Mouse (Mus musculus): ENCODE results near the gene Irx5. TPM values are rescaled to one million over a fixed set of nuclear protein-coding genes. Genes with fewer than 3 reads are reported as not detected.

Irx5 gene
- polyA plus RNA-seq, 1 experiment from 2014 or later: 4.0 TPM

DNA sequence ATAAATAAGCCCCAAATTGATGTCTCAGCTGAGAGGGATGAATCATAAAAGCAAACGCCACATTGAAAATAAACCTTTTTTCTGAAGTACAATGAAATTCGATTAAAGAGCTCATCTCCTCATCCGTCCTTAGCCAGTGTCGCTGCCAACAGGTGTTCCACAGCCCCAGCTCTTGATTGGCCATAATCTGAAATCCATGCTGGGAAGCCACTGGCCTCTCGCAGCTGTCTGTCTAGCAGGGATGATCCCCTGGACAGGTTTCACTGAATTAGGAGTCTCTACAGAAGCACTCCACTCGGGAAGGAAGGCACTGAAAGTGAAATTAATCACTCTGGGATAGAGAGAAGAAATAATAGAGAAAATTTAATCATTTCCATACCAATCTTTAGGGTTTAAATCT lies 21.4 kb upstream of the Irx5 start:
- Histone ChIP-seq H3K9me3 (ENCODE audit: control insufficient read depth, low read depth, low read length) (no peaks in the 10 kb centered on the region), H3K27ac (ENCODE audit: low read length) (no peak overlapping the region), H3K4me1 (ENCODE audit: control insufficient read depth, insufficient read depth, low read length) (no peaks in the 10 kb centered on the region), H3K4me3 (ENCODE audit: low read depth, low read length) (no peak overlapping the region), H3K9ac (replicated peaks; ENCODE audit: low read depth, low read length) (no peak overlapping the region), H3K36me3 (ENCODE audit: control insufficient read depth, insufficient read depth, low read length) (no peaks in the 10 kb centered on the region), H3K4me2 (replicated peaks; ENCODE audit: low read depth, low read length) (no peak overlapping the region), H3K27me3 (ENCODE audit: control insufficient read depth, insufficient read depth, low read length) (no peaks in the 10 kb centered on the region)
- no peak for ATAC-seq (ENCODE audit: insufficient number of reproducible peaks, insufficient read depth, low FRiP score, low read depth)
- 65% methylated on average over 6 of the region's 6 CpGs for whole genome bisulfite sequencing

- Histone ChIP-seq H3K36me3 (ENCODE audit: control insufficient read depth, insufficient read depth, low read length) (no peaks in the 10 kb centered on the region), H3K4me1 (ENCODE audit: control insufficient read depth, insufficient read depth, low read length) (no peaks in the 10 kb centered on the region), H3K4me2 (replicated peaks; ENCODE audit: low read depth, low read length) (no peak overlapping the region), H3K9me3 (ENCODE audit: control insufficient read depth, low read depth, low read length) (no peaks in the 10 kb centered on the region), H3K4me3 (ENCODE audit: low read depth, low read length) (no peak overlapping the region), H3K27ac (ENCODE audit: low read length) (no peak overlapping the region), H3K9ac (replicated peaks; ENCODE audit: low read depth, low read length) (no peak overlapping the region), H3K27me3 (ENCODE audit: control insufficient read depth, insufficient read depth, low read length) (no peaks in the 10 kb centered on the region)
- no peak for ATAC-seq (ENCODE audit: insufficient number of reproducible peaks, insufficient read depth, low FRiP score, low read depth)
- WGBS: 83% methylated on average over 4 of the region's 4 CpGs
These were observed 13.9 kb upstream of the Irx5 start for GRCm38 (mm10) chr8:92343544-92343943.

DNA sequence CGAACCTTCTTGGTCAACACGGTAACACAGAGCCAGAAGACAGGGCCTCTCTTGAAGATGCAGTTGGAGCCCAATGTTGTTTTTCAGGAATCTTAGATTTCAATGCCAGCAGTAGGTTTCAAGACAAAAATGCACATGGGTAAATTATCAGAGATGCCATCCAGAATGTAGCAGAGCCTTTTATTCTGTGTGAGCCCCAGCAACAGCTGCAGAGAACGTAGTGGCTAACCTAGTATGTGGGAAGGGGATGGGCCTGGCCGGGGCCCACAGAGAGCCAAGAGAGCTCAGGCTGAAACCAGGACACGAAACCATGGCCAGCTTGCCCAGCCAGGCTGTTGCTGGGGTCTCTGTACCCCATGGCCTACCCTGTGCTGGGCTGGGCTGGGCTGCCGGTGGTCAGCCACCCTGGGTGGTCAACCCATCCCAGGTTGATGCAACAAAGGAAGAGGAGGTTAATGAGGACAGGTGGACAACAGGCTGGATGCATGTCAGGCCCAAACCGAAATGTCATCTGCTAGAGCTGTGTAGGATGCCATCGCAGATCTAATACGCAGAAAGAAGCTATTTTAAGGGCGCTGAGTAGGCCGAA lies 7.4 kb upstream of the Irx5 start:
- no peaks in the 10 kb centered on the region for H3K36me3 ChIP-seq (ENCODE audit: control insufficient read depth, insufficient read depth, low read length)
- no peaks in the 10 kb centered on the region for H3K9me3 ChIP-seq (ENCODE audit: control insufficient read depth, low read depth, low read length)
- H3K27ac ChIP-seq (ENCODE audit: low read length): no peak overlapping the region
- no peak overlapping the region for H3K4me3 ChIP-seq (ENCODE audit: low read depth, low read length)
- ATAC-seq (ENCODE audit: insufficient number of reproducible peaks, insufficient read depth, low FRiP score, low read depth): no peak
- H3K9ac ChIP-seq (replicated peaks; ENCODE audit: low read depth, low read length): no peak overlapping the region
- 77% methylated on average over 11 of the region's 11 CpGs for WGBS
- H3K4me1 ChIP-seq (ENCODE audit: control insufficient read depth, insufficient read depth, low read length): no peaks in the 10 kb centered on the region
- H3K4me2 ChIP-seq (replicated peaks; ENCODE audit: low read depth, low read length): no peak overlapping the region
- peaks cover 19% of the 10 kb centered on the region; the same call in 1 of the 2 replicates for H3K27me3 ChIP-seq (ENCODE audit: control insufficient read depth, insufficient read depth, low read length)

GRCm38 (mm10) chr8:92353405-92353804 lies 4.0 kb upstream of the Irx5 start:
- Histone ChIP-seq H3K4me3 (ENCODE audit: low read depth, low read length) (0 out of 2 replicates have a peak overlapping the region, but pooled peaks have one; percentile 0), H3K36me3 (ENCODE audit: control insufficient read depth, insufficient read depth, low read length) (no peaks in the 10 kb centered on the region), H3K4me1 (ENCODE audit: control insufficient read depth, insufficient read depth, low read length) (peaks cover 12% of the 10 kb centered on the region; the same call in 1 of the 2 replicates), H3K9me3 (ENCODE audit: control insufficient read depth, low read depth, low read length) (no peaks in the 10 kb centered on the region), H3K9ac (replicated peaks; ENCODE audit: low read depth, low read length) (no peak overlapping the region), H3K4me2 (replicated peaks; ENCODE audit: low read depth, low read length) (peak overlapping the region; percentile 70; the same call in 1 of the 2 replicates), H3K27ac (ENCODE audit: low read length) (no peak overlapping the region), H3K27me3 (ENCODE audit: control insufficient read depth, insufficient read depth, low read length) (peaks cover 32% of the 10 kb centered on the region)
- no peak for ATAC-seq (ENCODE audit: insufficient number of reproducible peaks, insufficient read depth, low FRiP score, low read depth)
- 20% methylated on average over 6 of the region's 6 CpGs for WGBS

GRCm38 (mm10) chr8:92354536-92355482 lies 2.6 kb upstream of the Irx5 start:
- no peak overlapping the region; the same call in 1 of the 2 replicates for H3K9ac ChIP-seq (replicated peaks; ENCODE audit: low read depth, low read length)
- peak overlapping the region; percentile 70 for H3K4me2 ChIP-seq (replicated peaks; ENCODE audit: low read depth, low read length)
- H3K27me3 ChIP-seq (ENCODE audit: control insufficient read depth, insufficient read depth, low read length): peaks cover 37% of the 10 kb centered on the region
- H3K4me1 ChIP-seq (ENCODE audit: control insufficient read depth, insufficient read depth, low read length): peaks cover 12% of the 10 kb centered on the region; the same call in 1 of the 2 replicates
- ATAC-seq (ENCODE audit: insufficient number of reproducible peaks, insufficient read depth, low FRiP score, low read depth): no peak
- 0 out of 2 replicates have a peak overlapping the region, but pooled peaks have one; percentile 11 for H3K27ac ChIP-seq (ENCODE audit: low read length)
- H3K36me3 ChIP-seq (ENCODE audit: control insufficient read depth, insufficient read depth, low read length): no peaks in the 10 kb centered on the region
- H3K4me3 ChIP-seq (ENCODE audit: low read depth, low read length): peak overlapping the region; percentile 53
- WGBS: 7% methylated on average over 22 of the region's 22 CpGs
- H3K9me3 ChIP-seq (ENCODE audit: control insufficient read depth, low read depth, low read length): no peaks in the 10 kb centered on the region

GRCm38 (mm10) chr8:92355701-92356612 lies 1.5 kb upstream of the Irx5 start:
- Histone ChIP-seq H3K36me3 (ENCODE audit: control insufficient read depth, insufficient read depth, low read length) (no peaks in the 10 kb centered on the region), H3K4me1 (ENCODE audit: control insufficient read depth, insufficient read depth, low read length) (peaks cover 15% of the 10 kb centered on the region; the same call in 1 of the 2 replicates), H3K4me3 (ENCODE audit: low read depth, low read length) (peak overlapping the region; percentile 53), H3K9ac (replicated peaks; ENCODE audit: low read depth, low read length) (peak overlapping the region; percentile 25; the same call in 1 of the 2 replicates), H3K4me2 (replicated peaks; ENCODE audit: low read depth, low read length) (peak overlapping the region; percentile 70), H3K27ac (ENCODE audit: low read length) (peak overlapping the region; percentile 74; the same call in 1 of the 2 replicates), H3K27me3 (ENCODE audit: control insufficient read depth, insufficient read depth, low read length) (peaks cover 43% of the 10 kb centered on the region), H3K9me3 (ENCODE audit: control insufficient read depth, low read depth, low read length) (no peaks in the 10 kb centered on the region)
- peak; percentile 95 for ATAC-seq (ENCODE audit: insufficient number of reproducible peaks, insufficient read depth, low FRiP score, low read depth)
- under 1% methylated on average over 88 of the region's 93 CpGs for WGBS

DNA sequence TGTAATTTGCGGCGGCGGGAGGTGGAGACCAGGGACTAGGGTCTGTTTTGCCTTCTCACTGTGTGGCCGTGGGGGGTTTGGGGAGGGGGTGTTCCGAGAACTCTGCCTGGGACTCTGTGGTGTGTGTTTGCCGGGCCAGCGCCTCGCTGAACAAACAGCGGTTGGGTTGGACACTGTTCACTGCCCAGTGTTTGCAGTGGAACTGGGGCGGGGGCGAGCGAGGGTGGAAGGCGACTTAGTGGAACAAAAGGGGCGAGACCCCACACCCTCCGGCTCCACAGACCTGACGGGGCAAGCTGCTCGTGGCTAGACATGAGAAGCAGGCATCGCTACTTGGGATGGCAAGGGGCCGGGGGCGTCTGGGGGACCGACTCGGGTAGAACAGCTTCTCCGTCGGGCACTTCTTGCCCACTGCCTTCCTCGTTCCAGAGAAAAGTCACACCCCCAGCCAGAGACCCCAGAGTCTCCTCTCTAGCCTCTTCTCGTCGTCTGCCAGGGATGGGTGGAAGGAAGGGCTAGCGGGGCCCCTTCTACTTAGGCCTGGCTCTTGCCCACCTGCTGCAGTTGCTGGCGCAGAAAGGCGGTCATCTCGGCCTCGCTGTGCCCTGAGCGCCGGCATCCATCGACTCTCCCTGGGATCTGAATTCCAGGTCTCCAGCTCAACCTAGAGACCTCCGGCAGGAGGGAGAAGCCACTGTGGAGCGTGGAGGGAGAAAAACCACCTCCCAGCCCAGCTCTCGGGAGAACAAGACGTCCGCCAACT lies 631 bp upstream of the Irx5 start:
- under 1% methylated on average over 40 of the region's 40 CpGs for WGBS
- H3K36me3 ChIP-seq (ENCODE audit: control insufficient read depth, insufficient read depth, low read length): no peaks in the 10 kb centered on the region
- peak; percentile 17 for ATAC-seq (ENCODE audit: insufficient number of reproducible peaks, insufficient read depth, low FRiP score, low read depth)
- peak overlapping the region; percentile 30; the same call in 1 of the 2 replicates for H3K9ac ChIP-seq (replicated peaks; ENCODE audit: low read depth, low read length)
- peak overlapping the region; percentile 70 for H3K4me2 ChIP-seq (replicated peaks; ENCODE audit: low read depth, low read length)
- H3K9me3 ChIP-seq (ENCODE audit: control insufficient read depth, low read depth, low read length): no peaks in the 10 kb centered on the region
- peaks cover 48% of the 10 kb centered on the region for H3K27me3 ChIP-seq (ENCODE audit: control insufficient read depth, insufficient read depth, low read length)
- peak overlapping the region; percentile 74 for H3K27ac ChIP-seq (ENCODE audit: low read length)
- peaks cover 15% of the 10 kb centered on the region; the same call in 1 of the 2 replicates for H3K4me1 ChIP-seq (ENCODE audit: control insufficient read depth, insufficient read depth, low read length)
- H3K4me3 ChIP-seq (ENCODE audit: low read depth, low read length): peak overlapping the region; percentile 53
